Mouse (Mus musculus) hindlimb bud, embryonic 11.5 days (tissue): Measurements from ENCODE around the gene Nlrc4.
"Not testable (repeated sequence)": the region's sequence is repeated elsewhere in the genome, so short reads cannot be mapped to it uniquely, and the experiment has no call there.

Source experiments
- DNase-seq: peaks from one replicate; pipeline ENCODE4 v3.0.0-alpha.2; 2012; ENCODE audit warnings: low read depth, low spot score; ENCODE audit errors: extremely low spot score

Nlrc4 gene

DNA sequence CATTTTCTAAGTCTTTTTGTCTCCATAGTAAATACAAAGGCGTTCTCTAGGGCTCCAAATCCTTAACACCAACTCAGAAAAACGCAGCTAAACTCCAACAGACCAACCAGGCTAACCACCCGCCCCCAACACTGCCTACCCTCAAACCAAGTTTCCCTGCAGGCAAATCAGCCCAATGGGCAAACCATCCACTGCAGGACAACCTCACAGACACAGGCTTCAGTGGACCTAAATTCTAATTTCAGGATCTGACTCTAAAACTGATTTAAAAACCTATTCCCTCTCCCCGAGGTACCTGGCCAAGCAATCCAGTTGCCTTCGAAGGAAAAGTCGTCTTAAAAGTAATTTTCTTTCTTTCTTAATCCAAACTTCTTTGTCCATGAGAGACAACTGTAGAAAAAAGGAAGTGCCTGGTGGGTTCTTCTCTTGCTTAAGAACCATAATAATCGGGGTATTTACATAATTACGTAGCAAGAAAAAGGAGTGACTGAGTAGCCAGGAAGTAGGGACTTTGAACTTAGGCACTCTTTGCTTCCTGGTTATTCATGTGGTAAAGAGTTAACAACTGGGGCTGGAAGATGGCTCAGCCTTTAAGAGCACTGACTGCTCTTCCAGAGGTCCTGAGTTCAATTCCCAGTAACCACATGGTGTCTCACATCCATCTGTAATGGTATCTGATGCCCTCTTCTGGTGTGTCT is at the start of gene Nlrc4:
Nlrc4 (minus strand) TSS at position 432 of the 698 bp plus-strand sequence.
- DNase-seq = no peak

DNA sequence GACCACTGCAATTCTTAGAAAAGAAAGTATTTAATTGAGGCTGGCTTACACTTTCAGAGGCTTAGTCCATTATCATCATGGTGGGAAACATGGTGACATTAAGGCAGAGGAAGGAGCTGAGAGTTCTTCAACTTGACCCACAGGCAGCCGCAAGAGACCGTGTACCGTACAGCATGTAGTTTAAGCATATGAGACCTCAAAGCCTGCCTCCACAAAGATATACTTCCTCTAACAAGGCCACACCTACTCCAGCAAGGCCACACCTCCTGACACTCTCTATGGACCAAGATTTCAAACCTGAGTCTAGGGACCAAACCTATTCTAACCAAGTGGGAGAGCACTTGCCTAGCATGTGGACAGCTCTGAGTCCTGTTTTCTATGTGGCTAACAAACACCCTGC is 49.7 kb upstream of the Nlrc4 start:
- no peak for DNase-seq

DNA sequence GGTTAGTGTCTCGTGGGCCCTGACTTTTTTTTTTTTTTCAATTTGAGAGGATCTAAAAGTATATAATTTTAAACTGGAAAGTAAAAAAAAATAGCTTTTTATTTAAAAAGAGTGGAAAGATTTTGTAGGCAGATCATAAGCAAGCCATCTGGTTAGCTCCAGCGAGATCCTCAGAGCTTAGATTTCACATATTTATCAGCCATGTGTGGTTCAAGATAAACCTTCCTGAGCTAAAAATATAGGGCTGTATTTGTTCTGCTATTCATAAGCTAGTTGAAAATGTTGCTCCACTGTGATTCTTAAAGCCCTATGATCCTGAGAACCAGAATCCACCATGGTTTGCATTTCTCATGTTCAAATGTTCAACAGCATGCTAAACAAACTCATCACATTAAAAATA is 49.0 kb upstream of the Nlrc4 start:
- no peak for DNase-seq

DNA sequence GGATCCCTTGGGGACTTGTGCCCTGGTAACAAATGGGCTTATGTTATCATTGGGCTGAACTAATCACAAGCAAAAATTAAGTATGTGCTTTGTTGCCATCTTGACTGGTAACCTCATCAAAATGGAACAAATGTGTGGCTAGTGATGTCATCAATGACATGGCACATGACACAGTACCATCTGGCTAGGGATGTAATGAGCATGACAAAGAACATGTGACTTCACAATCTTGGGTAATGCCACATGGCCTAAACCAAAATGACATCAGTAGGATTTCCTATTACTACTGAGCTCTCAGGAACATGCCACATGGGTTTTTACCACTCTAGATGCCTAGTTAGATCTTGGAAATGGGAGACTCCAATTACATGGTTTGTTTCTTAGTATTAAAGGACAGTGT is 42.1 kb upstream of the Nlrc4 start:
- no peak for DNase-seq

DNA sequence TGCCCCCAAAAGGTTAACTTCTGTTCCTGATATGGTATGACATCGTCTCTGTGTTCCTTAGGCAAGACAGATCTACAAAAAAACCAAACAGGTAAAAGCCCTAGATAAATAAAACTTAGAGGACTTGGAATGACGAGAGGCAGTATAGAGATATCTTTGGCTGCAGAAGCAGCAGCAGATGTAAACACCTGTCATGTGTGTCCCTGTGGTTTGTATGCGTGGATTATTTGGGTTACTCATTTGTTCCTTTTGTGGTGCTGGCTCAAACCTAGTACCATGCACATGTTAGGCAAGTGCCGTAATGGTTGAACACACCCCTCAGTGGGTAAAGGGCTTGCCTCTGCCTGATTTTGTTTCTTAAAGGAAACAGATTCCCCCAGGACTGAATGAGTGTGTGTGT is 41.3 kb upstream of the Nlrc4 start:
- no peak for DNase-seq

DNA sequence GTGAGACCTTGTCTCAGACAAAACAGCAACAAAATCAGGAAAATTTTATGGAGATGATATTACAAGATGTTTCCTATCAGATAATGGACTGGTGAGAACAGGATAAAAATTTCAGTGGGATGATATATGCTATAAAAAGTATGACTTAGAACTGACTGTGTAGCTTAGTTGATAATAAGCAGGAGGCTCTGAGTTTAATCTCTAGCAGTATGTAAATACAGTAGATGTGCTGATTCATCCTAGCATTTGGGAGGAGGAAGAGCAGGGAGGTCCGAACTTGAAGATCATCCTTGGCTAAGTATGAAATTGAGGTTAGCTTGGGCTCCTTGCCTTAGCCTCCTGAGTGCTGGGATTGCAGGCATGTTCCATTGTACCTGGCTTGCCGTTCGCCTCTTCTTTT is 32.6 kb upstream of the Nlrc4 start:
- no peak for DNase-seq

DNA sequence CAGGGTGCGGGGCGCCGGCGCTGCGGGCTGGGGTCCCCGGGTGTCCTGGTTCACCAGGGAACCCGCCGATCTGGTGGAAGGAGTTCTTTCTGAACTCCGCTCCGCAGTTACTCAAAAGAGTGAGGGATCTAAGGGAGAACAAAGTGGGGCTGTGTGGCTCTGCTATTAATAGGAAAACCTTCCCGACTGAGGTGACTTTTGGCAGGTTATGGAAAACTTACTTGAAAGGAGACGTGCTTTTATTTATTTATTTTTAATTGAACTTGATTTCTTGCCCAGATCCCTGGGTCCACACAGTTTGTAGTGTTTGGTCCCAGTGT is 30.9 kb upstream of the Nlrc4 start:
- no peak for DNase-seq

DNA sequence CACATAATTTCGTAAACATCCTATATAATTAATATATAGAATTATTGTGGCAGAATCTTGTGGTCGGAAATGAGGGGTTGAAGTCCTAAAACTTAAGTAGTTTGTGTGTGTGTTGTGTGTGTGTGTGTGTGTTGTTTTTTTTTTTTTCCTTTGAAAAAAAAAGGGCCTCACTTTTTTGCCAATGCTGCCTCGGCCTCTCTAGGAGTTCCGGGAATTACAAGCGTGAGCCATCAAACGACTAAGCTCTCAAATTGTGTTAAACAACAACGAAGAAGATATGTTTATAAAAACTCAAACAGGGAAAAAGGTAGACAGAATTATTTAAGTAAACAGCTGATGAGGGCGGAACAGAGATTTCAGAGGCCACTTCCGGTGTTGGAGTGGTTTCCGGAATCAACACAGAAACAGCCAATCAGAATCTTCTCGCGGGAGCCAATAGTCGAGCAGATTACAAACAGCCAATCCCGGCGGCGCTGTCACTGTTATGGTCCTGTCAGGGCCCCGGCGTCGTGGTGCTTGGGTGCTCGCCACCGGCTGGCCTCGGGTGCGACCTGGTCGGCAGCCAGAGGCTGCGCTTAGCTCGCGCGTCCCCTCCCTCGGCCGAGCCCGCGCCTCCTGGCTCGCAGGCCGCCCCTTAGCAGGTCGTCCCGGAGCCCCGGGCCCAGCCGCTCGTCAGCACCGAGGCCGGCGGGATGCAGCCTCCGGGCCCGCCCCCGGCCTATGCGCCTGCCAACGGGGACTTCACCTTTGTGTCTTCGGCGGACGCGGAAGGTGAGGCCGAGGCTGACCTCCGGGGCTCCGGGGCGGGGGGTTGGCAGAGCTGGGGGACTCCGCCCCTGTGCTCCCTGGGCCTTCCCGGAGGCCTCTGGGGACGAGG is 30.3 kb upstream of the Nlrc4 start, which contains the start of gene Yipf4:
Yipf4 (plus strand) TSS at position 470 of the 877 bp plus-strand sequence.
- peak; percentile 88 for DNase-seq

DNA sequence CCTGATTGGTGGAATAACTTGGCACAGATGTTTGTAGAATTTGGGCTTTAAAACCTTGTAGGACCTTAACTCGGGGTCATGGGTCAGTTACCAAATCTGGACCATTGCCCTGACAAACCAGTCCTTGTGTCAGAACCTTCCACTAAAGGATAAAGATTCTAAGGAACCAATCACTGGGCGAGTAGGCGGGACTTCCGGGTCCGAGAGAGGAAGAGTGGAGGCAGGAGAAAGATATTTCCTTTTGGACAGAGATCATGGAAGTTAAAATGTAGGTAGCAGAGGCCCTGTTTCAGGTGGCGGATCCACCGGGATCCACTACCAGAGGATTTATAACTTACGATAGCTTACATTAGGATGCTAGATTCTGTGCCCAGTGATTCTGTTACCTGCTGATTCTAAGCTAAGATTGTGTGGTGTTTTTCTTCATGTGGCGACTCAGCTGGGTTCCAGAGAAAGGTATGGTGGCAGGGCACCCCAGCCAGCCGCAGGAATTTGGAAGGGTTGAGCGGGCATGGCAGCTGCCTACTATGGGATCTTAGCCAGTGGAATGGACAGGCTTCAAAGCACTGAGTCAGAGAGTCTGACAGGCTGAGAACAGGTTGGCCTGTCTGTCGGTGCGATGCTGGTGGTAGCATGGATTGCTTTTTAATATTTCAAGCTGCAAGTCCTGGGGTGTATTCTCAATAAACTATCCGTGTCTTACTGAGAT is 21.6 kb upstream of the Nlrc4 start:
- no peak for DNase-seq

DNA sequence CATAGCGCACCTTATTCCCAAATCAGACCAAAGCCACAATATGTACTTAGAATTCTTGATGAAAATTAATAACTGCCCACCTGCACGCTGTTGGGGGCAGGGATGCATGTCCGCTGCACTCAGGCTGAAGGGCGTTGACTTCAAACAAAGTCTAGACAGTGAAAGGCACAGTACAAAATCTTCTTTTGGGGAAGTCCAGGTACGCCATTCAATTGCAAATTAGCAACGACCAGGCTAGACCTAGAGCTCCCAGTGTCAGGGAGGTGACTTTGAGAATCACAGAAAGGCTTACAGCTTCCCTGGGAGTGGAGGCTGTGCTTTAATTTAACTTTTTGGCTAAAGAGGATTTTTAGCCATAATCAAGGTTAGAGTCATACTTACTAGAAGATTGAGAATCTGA is 11.2 kb upstream of the Nlrc4 start:
- DNase-seq = not testable (repeated sequence)

DNA sequence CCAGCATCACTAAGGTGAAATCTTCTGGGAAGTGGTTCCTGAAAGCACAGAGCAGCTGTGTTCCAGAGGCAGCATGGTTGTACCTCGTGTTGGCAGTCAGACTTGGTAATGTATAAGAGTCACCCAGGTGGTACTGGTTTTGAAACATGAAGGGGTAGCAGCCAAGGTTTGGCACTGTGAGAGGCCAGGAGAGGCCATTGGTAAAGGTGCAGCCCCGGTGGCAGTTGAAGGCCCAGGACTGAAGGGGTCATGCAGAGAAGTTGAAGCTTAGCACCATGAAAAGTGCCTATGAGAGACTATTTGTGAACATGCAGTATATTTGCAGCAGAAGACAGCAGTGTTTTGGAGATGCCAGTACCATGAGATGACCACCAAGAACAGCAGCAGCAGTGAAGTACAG is 9.0 kb upstream of the Nlrc4 start:
- not testable (repeated sequence) for DNase-seq

DNA sequence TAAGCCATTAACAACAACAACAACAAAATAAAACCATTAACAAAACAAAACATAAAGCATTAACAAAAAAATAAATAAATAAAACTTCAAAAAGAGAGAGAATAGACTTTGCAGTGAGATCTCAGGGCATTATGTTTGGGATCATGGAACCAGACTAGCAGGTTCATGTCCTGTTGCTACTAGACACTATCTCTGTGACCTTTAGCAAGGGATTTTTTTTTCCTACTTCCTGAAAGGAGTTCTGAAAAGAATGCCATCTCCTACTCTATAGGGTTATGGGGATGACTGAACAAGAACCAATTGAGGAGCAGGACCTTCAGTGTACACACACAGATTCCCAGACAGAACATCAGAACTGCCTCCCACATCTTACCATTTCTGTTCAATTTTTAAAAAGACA is 4.6 kb upstream of the Nlrc4 start:
- no peak for DNase-seq

DNA sequence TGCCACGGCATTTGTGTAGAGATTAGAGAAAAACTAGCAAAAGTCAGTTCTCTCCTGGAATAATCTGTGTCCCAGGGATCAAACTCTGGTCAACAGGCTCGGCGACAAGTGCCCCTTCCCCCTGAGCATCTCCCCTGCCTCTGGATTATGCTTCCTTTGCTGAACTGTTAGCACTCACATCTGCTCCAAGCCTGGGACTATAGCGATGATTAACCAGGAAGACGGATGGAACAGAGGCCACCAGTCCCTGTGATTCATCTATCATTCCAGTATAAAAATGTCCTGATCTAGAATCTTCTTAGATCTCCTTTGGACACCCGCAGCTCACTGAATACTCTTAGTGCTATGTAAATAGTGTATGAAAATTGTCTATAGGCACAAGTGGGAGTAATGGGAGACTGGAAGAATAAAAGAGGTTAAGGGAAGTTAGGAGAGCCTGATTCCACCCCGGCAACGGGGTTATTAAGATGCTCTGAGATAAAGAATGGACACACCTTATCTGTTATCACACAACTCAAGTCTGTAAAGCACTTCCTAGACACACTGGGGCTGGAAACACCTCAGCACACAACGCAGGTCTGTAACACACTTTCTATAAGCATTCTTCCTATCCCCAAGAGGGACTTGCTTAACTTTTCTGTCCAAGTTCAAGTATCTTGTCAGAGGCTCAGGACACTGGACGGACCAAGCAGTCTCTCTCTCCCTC is 817 bp downstream of the Nlrc4 start:
- DNase-seq = no peak

DNA sequence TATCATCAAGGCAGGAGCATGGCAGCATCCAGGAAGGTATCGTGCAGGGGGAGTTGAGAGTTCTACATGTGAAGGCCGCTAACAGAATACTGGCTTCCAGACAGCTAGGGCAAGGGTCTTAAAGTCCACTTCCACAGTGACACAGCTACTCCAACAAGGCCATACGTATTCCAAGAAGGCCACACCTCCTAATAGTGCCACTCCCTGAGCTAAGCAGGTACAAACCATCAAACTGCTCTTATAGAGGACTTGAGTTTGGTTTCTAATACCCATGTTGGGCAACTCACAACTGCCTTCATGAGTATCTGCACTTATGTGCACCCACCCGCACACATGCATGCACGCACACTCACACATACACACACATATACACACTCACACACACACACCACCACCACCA is 2.1 kb downstream of the Nlrc4 start:
- no peak for DNase-seq

DNA sequence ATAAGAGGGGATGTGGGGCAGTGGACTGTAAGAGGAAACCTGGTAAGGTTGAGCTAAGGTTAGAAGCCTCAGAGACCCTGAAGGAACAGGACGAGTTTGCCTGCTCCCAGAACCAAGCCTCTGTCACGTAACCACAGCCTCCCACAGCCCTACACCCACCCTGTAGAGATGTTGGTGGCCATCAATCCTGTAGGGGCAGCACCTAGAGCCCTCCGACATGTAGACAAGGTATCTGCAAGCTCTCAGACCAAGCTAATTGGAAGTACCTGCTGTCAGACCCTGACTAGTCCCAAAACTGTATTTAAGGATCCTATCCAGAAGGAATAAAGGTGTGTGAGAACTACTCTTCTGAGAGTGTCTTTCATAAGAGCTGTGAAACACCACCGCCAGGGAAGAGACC is 3.5 kb downstream of the Nlrc4 start:
- DNase-seq = no peak

DNA sequence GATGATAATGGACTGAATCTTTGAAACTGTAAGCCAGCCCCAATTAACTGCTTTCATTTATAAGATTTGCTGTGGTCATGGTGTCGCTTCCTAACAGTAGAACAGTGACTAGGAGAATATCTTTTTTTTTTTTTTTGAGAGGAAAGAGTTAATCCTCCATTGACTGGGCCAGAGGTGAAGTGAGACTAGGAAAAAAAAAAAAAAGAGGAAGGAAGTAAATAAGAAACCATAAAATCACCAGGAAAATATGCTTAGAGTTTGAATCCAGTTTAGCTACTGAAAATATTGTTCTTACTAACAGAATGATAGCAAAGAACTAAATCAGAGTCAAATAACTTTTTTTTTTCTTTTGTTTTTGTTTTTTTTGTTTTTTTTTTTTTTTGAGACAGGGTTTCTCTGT is 4.3 kb downstream of the Nlrc4 start:
- no peak for DNase-seq

DNA sequence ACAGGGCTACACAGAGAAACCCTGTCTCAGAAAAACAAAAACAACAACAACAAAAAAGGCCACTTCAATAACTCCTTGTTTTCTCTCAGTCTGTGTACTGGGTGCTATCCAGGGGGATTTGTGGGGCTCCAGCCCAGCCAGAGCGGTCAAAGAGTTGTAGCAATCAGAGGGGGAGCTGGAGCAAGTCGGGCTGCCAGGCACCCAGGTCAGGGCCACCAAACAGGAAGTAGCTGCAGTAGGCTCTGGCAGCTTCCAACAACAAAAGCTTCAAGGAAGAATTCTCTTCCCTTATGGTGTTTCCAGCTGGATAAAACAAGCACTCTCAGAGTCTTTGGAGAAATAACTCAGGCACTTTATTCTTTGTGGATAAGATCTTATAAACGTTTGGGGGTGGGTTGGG is 5.0 kb downstream of the Nlrc4 start:
- no peak for DNase-seq

DNA sequence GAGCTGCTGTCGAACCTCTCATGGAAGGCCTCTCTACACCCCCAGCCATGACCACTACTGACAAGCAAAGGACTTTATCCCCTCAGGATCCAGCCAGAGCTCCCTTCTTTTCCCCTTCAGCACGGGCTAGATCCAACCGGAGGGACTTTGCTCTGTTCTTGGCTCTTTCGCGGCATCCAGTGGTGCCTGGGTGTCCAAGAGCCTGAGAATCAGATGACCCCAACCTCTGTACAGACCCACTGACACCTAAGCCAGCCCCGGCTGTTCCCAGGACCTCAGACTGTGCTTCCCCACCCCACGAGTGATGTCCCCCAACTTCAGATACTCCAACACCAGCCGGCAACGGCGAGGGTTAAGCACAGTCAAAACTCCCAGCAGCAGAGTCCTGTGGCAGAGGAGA is 9.2 kb downstream of the Nlrc4 start:
- DNase-seq = no peak

DNA sequence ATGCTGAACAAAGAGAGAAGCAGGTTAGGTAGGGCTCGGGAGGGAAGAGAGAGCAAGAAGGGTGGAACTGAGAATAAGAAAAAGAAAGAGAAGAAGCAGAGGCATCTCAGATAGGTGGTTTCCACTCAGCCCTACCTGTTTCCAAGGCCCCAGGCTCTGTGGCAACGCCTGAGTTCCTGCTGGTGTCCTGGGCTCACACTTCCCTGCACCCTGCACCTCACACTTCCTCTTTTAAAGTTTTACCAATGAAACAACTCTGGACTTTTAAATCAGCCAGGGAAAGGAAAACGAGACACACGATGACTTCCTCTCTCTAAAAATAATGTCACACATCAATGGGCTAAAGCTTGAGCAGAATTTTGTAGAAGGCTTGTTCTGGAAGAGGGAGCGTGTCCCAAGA is 18.5 kb downstream of the Nlrc4 start:
- DNase-seq = no peak

DNA sequence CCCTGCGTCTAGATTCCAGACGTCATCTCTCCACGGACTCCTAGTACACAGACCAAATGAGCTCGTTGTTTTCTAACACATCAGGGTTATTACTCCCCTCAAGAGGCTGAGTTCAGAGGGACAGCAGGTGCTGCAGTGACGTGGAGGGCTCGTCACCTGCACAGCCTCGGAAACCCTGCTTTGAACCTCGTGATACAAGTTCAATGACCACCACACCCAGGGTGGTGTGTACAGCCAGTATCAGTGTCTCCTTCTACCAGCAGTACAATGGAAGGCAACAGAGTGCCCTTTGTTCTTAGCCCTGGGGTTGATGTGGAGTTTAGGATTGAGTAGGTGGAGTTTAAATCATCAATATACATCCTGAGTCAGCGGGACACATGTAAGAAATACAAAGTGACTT is 21.2 kb downstream of the Nlrc4 start:
- no peak for DNase-seq

DNA sequence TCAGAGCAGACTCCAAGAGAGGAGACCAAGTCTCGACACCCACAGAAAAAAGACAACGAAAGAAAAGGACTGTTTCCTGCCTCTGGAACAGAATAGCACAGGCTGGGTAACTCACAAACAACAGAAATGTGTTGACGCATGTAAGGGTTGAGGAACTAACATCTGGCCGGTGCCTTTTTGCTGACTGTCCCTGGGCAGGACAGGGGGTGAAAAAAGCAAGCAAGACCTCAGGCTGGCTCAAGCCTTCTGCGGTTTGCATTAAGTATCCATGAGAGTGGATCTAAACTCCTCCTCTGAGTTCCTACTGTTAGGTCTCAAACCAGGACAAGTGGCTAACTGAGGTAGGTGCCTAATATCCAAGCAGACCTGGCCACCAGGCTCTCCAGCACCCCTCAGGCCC is 26.3 kb downstream of the Nlrc4 start:
- no peak for DNase-seq
